Mouse (Mus musculus): ENCODE measurements around the gene Megf11. TPM values are rescaled to one million over a fixed set of nuclear protein-coding genes. Genes with fewer than 3 reads are reported as not detected.

The Megf11 gene
- polyA plus RNA-seq (2012; ENCODE audit: insufficient read depth, insufficient read length, missing spikeins): not detected in 2 replicates

GRCm38 (mm10) chr9:64385511-64386465 lies at the start of gene Megf11:
TSS of gene Megf11 (plus strand) at chr9:64385626.
- Histone ChIP-seq H3K4me3 (ENCODE audit: insufficient read depth, low read depth, low read length) (peak within 1 kb of the TSS; percentile 34), H3K4me1 (ENCODE audit: control insufficient read depth, insufficient read depth, insufficient read length, low read length) (peaks cover 3% of the 10 kb centered on the region; the same call in 1 of the 2 replicates)

GRCm38 (mm10) chr9:64335825-64336224 lies 49.6 kb upstream of the Megf11 start:
- Histone ChIP-seq H3K4me1 (ENCODE audit: control insufficient read depth, insufficient read depth, insufficient read length, low read length) (no peaks in the 10 kb centered on the region), H3K4me3 (ENCODE audit: insufficient read depth, low read depth, low read length) (no peak overlapping the region), H3K27ac (replicated peaks; ENCODE audit: low read depth, low read length) (no peak overlapping the region)

More at GRCm38 (mm10) chr9:64385511-64386465, at the start of gene Megf11:
- no peak within 1 kb of the TSS for H3K27ac ChIP-seq (replicated peaks; ENCODE audit: low read depth, low read length)

GRCm38 (mm10) chr9:64339361-64339760 lies 46.1 kb upstream of the Megf11 start:
- no peaks in the 10 kb centered on the region for H3K4me1 ChIP-seq (ENCODE audit: control insufficient read depth, insufficient read depth, insufficient read length, low read length)
- H3K4me3 ChIP-seq (ENCODE audit: insufficient read depth, low read depth, low read length): 0 out of 2 replicates have a peak overlapping the region, but pooled peaks have one; percentile 90
- H3K27ac ChIP-seq (replicated peaks; ENCODE audit: low read depth, low read length): no peak overlapping the region

- H3K4me1 ChIP-seq (ENCODE audit: control insufficient read depth, insufficient read depth, insufficient read length, low read length): no peaks in the 10 kb centered on the region
- H3K4me3 ChIP-seq (ENCODE audit: insufficient read depth, low read depth, low read length): peak overlapping the region; percentile 90
- peak overlapping the region; percentile 96 for H3K27ac ChIP-seq (replicated peaks; ENCODE audit: low read depth, low read length)
Measured at GRCm38 (mm10) chr9:64340351-64341253, 44.8 kb upstream of the Megf11 start.

GRCm38 (mm10) chr9:64341254-64341566 lies 44.2 kb upstream of the Megf11 start, which contains the start of gene Dis3l:
TSS of gene Dis3l (minus strand) at chr9:64341288.
- Histone ChIP-seq H3K4me3 (ENCODE audit: insufficient read depth, low read depth, low read length) (peak within 1 kb of the TSS; percentile 90), H3K4me1 (ENCODE audit: control insufficient read depth, insufficient read depth, insufficient read length, low read length) (no peaks in the 10 kb centered on the region)

GRCm38 (mm10) chr9:64341671-64342070 lies 43.8 kb upstream of the Megf11 start:
- H3K27ac ChIP-seq (replicated peaks; ENCODE audit: low read depth, low read length): no peak overlapping the region
- 0 out of 2 replicates have a peak overlapping the region, but pooled peaks have one; percentile 90 for H3K4me3 ChIP-seq (ENCODE audit: insufficient read depth, low read depth, low read length)
- no peaks in the 10 kb centered on the region for H3K4me1 ChIP-seq (ENCODE audit: control insufficient read depth, insufficient read depth, insufficient read length, low read length)

More at GRCm38 (mm10) chr9:64341254-64341566, 44.2 kb upstream of the Megf11 start, which contains the start of gene Dis3l:
- peak within 1 kb of the TSS; percentile 96 for H3K27ac ChIP-seq (replicated peaks; ENCODE audit: low read depth, low read length)

- Histone ChIP-seq H3K27ac (replicated peaks; ENCODE audit: low read depth, low read length) (no peak overlapping the region), H3K4me3 (ENCODE audit: insufficient read depth, low read depth, low read length) (no peak overlapping the region), H3K4me1 (ENCODE audit: control insufficient read depth, insufficient read depth, insufficient read length, low read length) (no peaks in the 10 kb centered on the region)
Measured at GRCm38 (mm10) chr9:64343656-64344055, 41.8 kb upstream of the Megf11 start.

GRCm38 (mm10) chr9:64345931-64346330 lies 39.5 kb upstream of the Megf11 start:
- Histone ChIP-seq H3K4me1 (ENCODE audit: control insufficient read depth, insufficient read depth, insufficient read length, low read length) (no peaks in the 10 kb centered on the region), H3K4me3 (ENCODE audit: insufficient read depth, low read depth, low read length) (no peak overlapping the region)

GRCm38 (mm10) chr9:64347377-64347776 lies 38.0 kb upstream of the Megf11 start:
- Histone ChIP-seq H3K4me1 (ENCODE audit: control insufficient read depth, insufficient read depth, insufficient read length, low read length) (no peaks in the 10 kb centered on the region), H3K4me3 (ENCODE audit: insufficient read depth, low read depth, low read length) (no peak overlapping the region), H3K27ac (replicated peaks; ENCODE audit: low read depth, low read length) (no peak overlapping the region)

More at GRCm38 (mm10) chr9:64345931-64346330, 39.5 kb upstream of the Megf11 start:
- no peak overlapping the region for H3K27ac ChIP-seq (replicated peaks; ENCODE audit: low read depth, low read length)

GRCm38 (mm10) chr9:64349490-64349889 lies 35.9 kb upstream of the Megf11 start:
- H3K27ac ChIP-seq (replicated peaks; ENCODE audit: low read depth, low read length): no peak overlapping the region
- H3K4me3 ChIP-seq (ENCODE audit: insufficient read depth, low read depth, low read length): no peak overlapping the region
- no peaks in the 10 kb centered on the region for H3K4me1 ChIP-seq (ENCODE audit: control insufficient read depth, insufficient read depth, insufficient read length, low read length)

- Histone ChIP-seq H3K4me1 (ENCODE audit: control insufficient read depth, insufficient read depth, insufficient read length, low read length) (no peaks in the 10 kb centered on the region), H3K4me3 (ENCODE audit: insufficient read depth, low read depth, low read length) (no peak overlapping the region), H3K27ac (replicated peaks; ENCODE audit: low read depth, low read length) (no peak overlapping the region)
Measured at GRCm38 (mm10) chr9:64351191-64351590, 34.2 kb upstream of the Megf11 start.

- no peak overlapping the region for H3K27ac ChIP-seq (replicated peaks; ENCODE audit: low read depth, low read length)
- H3K4me3 ChIP-seq (ENCODE audit: insufficient read depth, low read depth, low read length): no peak overlapping the region
Measured at GRCm38 (mm10) chr9:64355627-64356026, 29.8 kb upstream of the Megf11 start.

GRCm38 (mm10) chr9:64361231-64361950 lies 24.0 kb upstream of the Megf11 start:
- Histone ChIP-seq H3K27ac (replicated peaks; ENCODE audit: low read depth, low read length) (no peak overlapping the region), H3K4me3 (ENCODE audit: insufficient read depth, low read depth, low read length) (no peak overlapping the region), H3K4me1 (ENCODE audit: control insufficient read depth, insufficient read depth, insufficient read length, low read length) (no peaks in the 10 kb centered on the region)

More at GRCm38 (mm10) chr9:64355627-64356026, 29.8 kb upstream of the Megf11 start:
- H3K4me1 ChIP-seq (ENCODE audit: control insufficient read depth, insufficient read depth, insufficient read length, low read length): no peaks in the 10 kb centered on the region

GRCm38 (mm10) chr9:64369871-64370270 lies 15.6 kb upstream of the Megf11 start:
- Histone ChIP-seq H3K4me1 (ENCODE audit: control insufficient read depth, insufficient read depth, insufficient read length, low read length) (no peaks in the 10 kb centered on the region), H3K4me3 (ENCODE audit: insufficient read depth, low read depth, low read length) (no peak overlapping the region), H3K27ac (replicated peaks; ENCODE audit: low read depth, low read length) (no peak overlapping the region)

Measured in brown adipose tissue, adult 24 weeks (tissue).